Mouse (Mus musculus) pancreas, adult 10 weeks (tissue): ENCODE data around the gene Cnep1r1. TPM values are rescaled to one million over a fixed set of nuclear protein-coding genes. Genes with fewer than 3 reads are reported as not detected.

Experiments used
- polyA plus RNA-seq: library from polyadenylated mRNA; stranded (reverse); fragments of 350-450 nt; fragmentation: Illumina TruSeq; extraction: RNeasy Lipid Tissue Mini Kit (QIAGEN cat#74804); gene quantifications from one replicate; pipeline ENCODE4 v1.2.3, GENCODE M21; 2015; ENCODE audit warnings: low read depth, low replicate concordance; ENCODE audit not compliant: insufficient read depth

The Cnep1r1 gene
- 11.7 TPM for polyA plus RNA-seq

GRCm38 (mm10) chr8:88118456-88119036, at the start of gene Cnep1r1:
Cnep1r1 (plus strand) TSS chr8:88118769.

GRCm38 (mm10) chr8:88137748-88138484, 19.3 kb downstream of the Cnep1r1 start, which contains the start of gene Heatr3:
Heatr3 (plus strand) TSS chr8:88137855.

Other genes starting within 250 kb of the Cnep1r1 start
- 1.2 TPM for gene Zfp423, start 159.2 kb upstream of the Cnep1r1 start, polyA plus RNA-seq
- 7.3 TPM for gene Heatr3, start 19.1 kb downstream of the Cnep1r1 start, polyA plus RNA-seq
- gene Tent4b, start 80.4 kb downstream of the Cnep1r1 start, polyA plus RNA-seq, result 5.1 TPM
- 3.6 TPM for gene Adcy7, start 153.6 kb downstream of the Cnep1r1 start, polyA plus RNA-seq
- 8.3 TPM for gene Brd7, start 243.4 kb downstream of the Cnep1r1 start, polyA plus RNA-seq